Mouse (Mus musculus): ENCODE measurements around the gene Fndc11. TPM values are rescaled to one million over a fixed set of nuclear protein-coding genes. Genes with fewer than 3 reads are reported as not detected.

Fndc11 gene
- polyA plus RNA-seq, 1 experiment = 0.11 TPM

DNA sequence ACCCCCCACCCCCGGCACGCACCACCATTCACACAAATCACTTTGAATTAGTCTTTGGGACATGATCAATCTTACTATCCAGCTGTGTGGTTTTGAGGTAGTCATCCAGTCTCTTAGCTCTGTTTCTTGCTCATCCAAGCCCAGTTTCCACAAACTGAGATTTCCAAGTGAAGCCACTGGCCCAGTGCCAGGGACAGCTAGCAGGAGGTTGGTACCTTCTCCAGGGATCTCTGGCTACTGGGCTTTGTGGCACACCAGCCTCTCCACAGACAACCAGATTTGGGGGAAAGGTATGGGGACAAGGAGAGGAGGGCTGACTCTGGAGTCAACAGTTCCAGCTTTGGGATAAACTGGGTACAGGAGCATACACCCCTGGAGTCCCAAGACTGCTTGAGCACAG is 548 bp downstream of the Fndc11 start:
- no peak for TF ChIP-seq POLR2A (IDR thresholded peaks at IDR 0.05; ENCODE audit: borderline replicate concordance, extremely low read depth, insufficient read depth, insufficient read length, poor library complexity, severe bottlenecking)
- TF ChIP-seq CTCF (IDR thresholded peaks at IDR 0.05; ENCODE audit: borderline replicate concordance, extremely low read depth, insufficient read depth, insufficient read length) = no peak
- DNase-seq (ENCODE audit: low read depth) = no peak

DNA sequence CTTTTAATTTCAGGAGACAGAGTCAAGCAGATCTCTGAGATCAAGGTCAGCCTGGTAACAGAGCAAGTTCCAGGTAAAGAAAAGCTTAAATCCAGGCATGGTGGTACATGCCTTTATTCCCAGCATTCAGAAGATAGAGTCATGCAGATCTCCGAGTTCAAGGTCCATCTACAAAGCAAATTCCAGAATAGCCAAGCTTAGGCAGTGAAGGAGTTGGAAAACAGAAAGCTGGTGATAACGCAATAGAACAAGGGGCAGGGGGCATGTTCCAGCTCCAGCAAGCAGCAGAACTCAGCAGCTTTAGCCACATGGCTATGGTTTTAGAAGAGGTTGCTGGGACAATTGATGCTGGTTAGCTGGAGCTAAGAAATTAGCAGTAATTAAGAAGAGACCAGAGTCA is 5.2 kb downstream of the Fndc11 start:
- DNase-seq (ENCODE audit: low read depth) = no peak
- TF ChIP-seq POLR2A (IDR thresholded peaks at IDR 0.05; ENCODE audit: borderline replicate concordance, extremely low read depth, insufficient read depth, insufficient read length, poor library complexity, severe bottlenecking) (no peak), CTCF (IDR thresholded peaks at IDR 0.05; ENCODE audit: borderline replicate concordance, extremely low read depth, insufficient read depth, insufficient read length) (no peak)

DNA sequence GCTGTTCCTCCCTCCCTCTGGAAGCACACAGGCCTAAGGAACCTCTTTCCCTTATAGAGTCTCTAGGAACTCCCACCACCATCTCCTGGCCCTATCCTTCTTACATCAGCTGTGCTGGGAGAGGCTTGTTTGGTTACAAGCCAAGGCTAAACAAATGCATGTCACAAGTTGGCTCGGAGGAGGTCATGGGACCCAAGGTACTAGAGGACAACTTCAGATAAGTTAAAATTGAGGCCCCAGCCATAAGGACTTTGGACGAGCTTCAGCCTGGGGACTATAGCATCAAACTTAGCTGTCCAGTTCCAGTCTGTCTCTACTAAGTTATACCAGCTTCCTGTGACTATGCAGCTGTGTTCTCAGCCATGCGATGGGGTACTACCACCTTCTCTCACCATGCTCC is 7.3 kb downstream of the Fndc11 start:
- no peak for TF ChIP-seq CTCF (IDR thresholded peaks at IDR 0.05; ENCODE audit: borderline replicate concordance, extremely low read depth, insufficient read depth, insufficient read length)
- no peak for TF ChIP-seq POLR2A (IDR thresholded peaks at IDR 0.05; ENCODE audit: borderline replicate concordance, extremely low read depth, insufficient read depth, insufficient read length, poor library complexity, severe bottlenecking)
- DNase-seq (ENCODE audit: low read depth) = no peak

DNA sequence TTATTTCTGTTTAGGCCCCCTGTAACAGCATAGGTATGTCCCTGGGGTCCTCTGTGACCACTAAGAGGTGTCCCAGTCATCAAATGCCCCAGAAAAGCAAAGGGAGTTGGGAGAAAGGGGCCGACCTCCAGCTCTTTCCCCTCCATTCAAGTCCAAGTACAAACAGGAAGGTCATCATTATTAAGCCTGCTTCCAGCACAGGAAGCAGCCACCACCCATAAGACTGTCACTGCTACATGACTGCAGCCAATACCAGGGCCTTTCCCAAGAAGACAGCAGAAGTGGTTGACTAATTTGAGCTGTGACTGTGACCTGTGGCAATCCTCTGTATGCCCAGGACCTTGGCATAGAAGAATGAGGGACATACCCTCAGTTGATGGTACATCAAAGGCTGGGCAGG is 8.5 kb downstream of the Fndc11 start:
- DNase-seq (ENCODE audit: low read depth) = no peak
- TF ChIP-seq POLR2A (IDR thresholded peaks at IDR 0.05; ENCODE audit: borderline replicate concordance, extremely low read depth, insufficient read depth, insufficient read length, poor library complexity, severe bottlenecking) = no peak
- no peak for TF ChIP-seq CTCF (IDR thresholded peaks at IDR 0.05; ENCODE audit: borderline replicate concordance, extremely low read depth, insufficient read depth, insufficient read length)

DNA sequence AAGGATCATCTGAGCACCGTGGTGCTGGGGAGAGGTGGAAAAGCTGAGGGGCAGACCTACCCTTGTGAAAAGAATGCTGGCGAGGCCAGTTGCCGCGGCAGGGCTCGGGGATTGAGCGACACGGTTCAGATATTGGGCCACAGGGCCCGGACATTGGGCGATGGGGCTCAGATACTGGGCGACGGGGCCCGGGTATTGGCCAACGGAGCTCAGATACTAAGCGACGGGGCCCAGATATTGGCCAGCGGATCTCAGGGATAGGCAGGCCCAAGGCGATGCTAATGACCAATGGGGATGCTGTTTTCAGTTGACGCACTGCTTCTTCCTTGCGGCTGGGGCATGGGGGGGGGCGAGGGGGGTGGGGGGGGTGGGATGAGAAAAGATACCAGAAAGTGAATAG is 11.4 kb downstream of the Fndc11 start:
- TF ChIP-seq POLR2A (IDR thresholded peaks at IDR 0.05; ENCODE audit: borderline replicate concordance, extremely low read depth, insufficient read depth, insufficient read length, poor library complexity, severe bottlenecking) = no peak
- peak; percentile 9 for DNase-seq (ENCODE audit: low read depth)

DNA sequence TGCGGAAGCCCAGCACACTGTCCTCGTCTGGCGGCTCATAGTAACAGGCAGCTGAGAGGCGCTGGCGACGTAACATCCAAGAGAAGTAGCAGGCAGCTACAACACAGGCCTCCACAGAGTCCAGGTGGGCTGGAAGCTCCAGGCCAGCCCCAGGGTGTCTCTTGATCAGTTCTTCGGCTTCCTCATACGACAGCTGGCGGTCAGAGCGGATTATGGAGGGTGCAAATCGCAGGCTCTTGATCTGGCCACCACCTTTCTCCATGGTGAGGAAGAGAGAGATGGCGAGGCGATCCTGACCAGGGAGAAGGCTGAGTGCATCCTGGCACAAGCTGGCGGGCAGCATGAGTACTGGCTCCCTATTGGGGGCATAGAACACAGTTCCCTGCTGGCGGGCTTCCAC is 13.6 kb downstream of the Fndc11 start:
- DNase-seq (ENCODE audit: low read depth) = no peak
- TF ChIP-seq CTCF (IDR thresholded peaks at IDR 0.05; ENCODE audit: borderline replicate concordance, extremely low read depth, insufficient read depth, insufficient read length) (no peak), POLR2A (IDR thresholded peaks at IDR 0.05; ENCODE audit: borderline replicate concordance, extremely low read depth, insufficient read depth, insufficient read length, poor library complexity, severe bottlenecking) (no peak)

DNA sequence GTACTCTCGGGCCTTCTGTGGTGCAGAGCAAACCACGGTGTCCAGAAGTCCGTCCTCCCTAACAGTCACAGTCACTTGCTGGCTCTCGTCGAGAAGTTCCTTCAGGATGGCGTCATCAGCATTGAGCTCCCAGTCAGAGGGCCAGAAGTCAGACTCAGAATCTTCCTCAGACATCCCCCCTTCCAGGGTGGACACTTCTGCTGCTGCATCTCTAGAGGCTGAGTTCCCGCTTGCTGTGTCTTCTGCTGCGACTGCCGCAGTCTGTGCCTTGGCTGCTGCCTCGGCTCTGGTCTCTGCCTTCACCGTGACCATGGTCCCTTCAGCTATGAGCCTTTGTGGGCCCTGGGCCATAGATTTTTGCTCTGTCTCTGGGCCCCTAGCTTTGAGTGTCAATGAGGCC is 14.9 kb downstream of the Fndc11 start:
- no peak for TF ChIP-seq CTCF (IDR thresholded peaks at IDR 0.05; ENCODE audit: borderline replicate concordance, extremely low read depth, insufficient read depth, insufficient read length)
- no peak for DNase-seq (ENCODE audit: low read depth)

DNA sequence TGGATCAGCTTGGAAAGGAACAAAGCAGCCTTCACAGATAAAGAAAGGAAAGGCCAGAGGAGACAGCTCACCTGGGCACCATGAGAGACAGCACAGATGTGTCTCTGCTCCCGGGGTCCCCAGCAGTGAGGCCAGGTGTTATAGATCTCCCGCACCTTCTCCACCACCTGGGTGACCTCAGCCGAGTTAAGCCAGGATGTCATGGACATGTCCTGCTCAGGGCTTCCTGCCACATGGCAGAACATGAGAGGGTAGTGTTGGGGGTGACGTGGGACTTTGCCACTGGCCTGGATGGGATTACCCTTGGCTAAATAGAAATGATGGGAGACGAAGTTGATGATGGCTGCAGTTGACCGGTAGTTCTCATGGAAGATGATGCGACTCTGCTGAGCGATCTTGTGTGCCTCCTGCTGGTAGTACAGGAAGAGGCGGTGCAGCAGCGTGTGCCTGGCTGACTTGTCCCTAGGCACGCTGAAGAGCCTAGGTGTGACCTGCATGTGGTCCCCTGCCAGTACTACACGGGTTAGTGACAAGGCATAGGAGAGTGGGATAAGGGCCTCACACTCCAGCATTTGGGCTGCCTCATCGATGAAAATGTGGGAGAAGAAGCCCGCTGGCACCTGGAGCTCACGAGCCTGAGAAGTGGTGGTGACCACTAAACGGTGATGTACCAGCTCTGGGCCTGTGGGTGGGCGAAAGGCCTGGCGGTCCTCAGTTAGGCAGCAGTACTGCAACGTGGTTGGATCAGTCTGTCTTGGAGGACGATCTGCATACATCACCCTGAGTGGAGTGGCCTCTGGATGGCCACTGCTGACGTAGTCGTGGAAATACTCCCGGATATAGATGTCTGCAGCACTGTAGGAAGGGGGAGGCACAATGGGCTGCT is 16.1 kb downstream of the Fndc11 start:
- no peak for DNase-seq (ENCODE audit: low read depth)
- TF ChIP-seq POLR2A (IDR thresholded peaks at IDR 0.05; ENCODE audit: borderline replicate concordance, extremely low read depth, insufficient read depth, insufficient read length, poor library complexity, severe bottlenecking) (no peak), CTCF (IDR thresholded peaks at IDR 0.05; ENCODE audit: borderline replicate concordance, extremely low read depth, insufficient read depth, insufficient read length) (no peak)

DNA sequence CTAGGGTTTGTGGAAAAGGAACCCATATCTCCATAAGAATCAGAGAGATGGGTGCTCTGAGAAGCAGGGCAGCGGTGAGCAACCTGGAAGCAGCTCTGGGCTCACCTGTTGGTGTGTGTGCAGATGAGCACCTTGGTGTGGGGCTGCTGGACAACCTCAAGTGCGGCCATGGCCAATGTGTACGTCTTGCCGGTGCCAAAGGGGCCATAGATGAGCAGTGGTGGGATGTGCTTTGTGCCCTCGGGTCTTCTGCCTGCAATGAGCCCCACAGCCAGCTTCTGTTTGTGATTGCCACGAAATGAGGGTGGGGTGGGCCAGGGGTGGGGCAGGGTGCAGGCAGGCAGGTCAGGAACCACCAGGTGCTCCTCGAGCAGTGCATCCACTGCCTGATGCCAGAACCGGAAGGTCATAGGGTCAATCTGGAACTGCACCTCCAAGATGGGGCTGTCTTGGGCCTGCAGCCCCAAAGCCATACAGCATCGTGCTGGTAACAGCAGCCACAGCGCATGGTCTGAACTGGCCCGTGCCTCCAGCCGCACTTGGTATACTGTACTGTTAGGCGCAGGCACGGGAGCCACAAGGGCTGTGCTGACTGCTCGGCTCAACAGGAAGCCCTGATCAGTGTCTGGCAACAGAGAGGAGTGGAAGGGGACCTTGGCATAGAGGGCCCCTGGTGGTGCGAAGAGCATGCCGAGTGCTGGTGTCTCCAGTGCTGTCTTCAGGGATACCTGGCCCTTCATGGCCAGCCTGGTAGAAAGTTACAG is 17.6 kb downstream of the Fndc11 start:
- DNase-seq (ENCODE audit: low read depth) = no peak
- TF ChIP-seq POLR2A (IDR thresholded peaks at IDR 0.05; ENCODE audit: borderline replicate concordance, extremely low read depth, insufficient read depth, insufficient read length, poor library complexity, severe bottlenecking) (no peak), CTCF (IDR thresholded peaks at IDR 0.05; ENCODE audit: borderline replicate concordance, extremely low read depth, insufficient read depth, insufficient read length) (no peak)

DNA sequence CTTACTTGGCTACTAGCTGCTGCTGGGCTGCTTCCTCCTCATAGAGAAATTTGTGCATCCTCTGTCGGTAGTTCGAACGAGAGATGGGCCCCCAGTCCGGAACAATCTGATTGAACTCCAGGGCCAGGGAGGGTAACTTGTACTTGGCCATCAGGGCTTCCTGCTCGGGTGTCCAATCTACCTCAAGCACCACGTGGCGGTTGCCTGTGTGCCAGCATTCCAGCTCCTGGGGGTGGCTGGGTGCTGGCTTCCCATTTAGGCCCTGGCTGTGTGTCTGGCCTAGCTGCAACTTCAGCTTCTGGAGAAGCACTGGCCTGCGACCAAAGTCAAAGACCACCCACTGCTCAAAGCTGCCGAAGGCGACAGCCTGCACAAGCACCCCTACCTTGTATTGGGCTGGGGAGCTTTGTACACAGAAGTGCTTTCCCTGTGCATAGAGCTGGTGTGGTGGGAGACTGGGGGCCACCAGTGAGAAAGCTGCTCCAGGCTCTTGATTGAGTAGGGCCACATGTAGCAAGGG is 18.3 kb downstream of the Fndc11 start:
- no peak for TF ChIP-seq POLR2A (IDR thresholded peaks at IDR 0.05; ENCODE audit: borderline replicate concordance, extremely low read depth, insufficient read depth, insufficient read length, poor library complexity, severe bottlenecking)
- TF ChIP-seq CTCF (IDR thresholded peaks at IDR 0.05; ENCODE audit: borderline replicate concordance, extremely low read depth, insufficient read depth, insufficient read length) = no peak

DNA sequence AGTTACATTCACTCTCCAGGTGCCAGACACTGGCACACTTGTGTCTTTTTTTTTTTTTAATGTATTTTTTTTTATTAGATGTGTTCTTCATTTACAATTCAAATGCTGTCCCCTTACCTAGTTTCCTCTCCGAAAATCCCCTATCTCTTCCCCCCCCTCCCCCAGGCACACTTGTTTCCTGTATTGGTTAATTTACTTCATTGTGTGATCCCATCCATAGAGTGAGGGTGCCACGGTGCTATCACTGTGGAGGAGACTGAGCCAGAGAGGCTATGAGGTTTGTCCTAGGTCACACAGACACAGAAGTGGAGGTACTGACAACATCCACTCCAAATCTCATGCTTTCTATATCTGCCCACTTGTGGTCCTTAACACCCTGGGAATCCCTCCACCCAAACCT is 19.0 kb downstream of the Fndc11 start:
- TF ChIP-seq POLR2A (IDR thresholded peaks at IDR 0.05; ENCODE audit: borderline replicate concordance, extremely low read depth, insufficient read depth, insufficient read length, poor library complexity, severe bottlenecking) = no peak
- TF ChIP-seq CTCF (IDR thresholded peaks at IDR 0.05; ENCODE audit: borderline replicate concordance, extremely low read depth, insufficient read depth, insufficient read length) = no peak
- DNase-seq (ENCODE audit: low read depth) = no peak

More for the DNA sequence above, 18.3 kb downstream of the Fndc11 start:
- DNase-seq (ENCODE audit: low read depth) = no peak
